Mouse (Mus musculus): Measurements from ENCODE around the gene Adamts16.
A peak's percentile ranks its signal among the peaks of the same experiment; 100 is the strongest.

The Adamts16 gene

GRCm38 (mm10) chr13:70714081-70714775 lies 127.4 kb downstream of the Adamts16 start:
- DNase-seq (ENCODE audit: low spot score in 2 of 2): peak; percentile 61 to 78

DNA sequence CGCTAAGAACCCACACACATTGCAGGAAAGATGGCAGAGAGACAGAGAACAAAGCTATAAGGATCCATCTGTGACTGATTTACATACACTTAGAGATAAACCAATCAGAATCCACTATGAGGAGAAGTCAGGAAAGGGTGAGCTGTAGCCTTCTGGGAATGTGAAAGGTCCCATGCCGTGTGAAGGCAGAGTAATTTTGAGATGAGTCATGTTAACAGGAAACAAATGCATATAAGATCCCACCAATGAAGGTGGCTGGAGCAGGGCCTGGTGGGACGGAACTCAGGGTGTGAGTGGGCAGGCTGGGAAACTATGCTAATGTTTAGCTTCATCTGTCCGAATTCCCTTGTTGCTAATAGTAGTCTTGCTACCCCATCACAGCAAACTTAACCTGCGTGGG lies 128.3 kb downstream of the Adamts16 start:
- no peak for DNase-seq (ENCODE audit: low spot score in 2 of 2)

GRCm38 (mm10) chr13:70707158-70707854 lies 134.3 kb downstream of the Adamts16 start:
- DNase-seq (ENCODE audit: low spot score in 2 of 2): no peak

DNA sequence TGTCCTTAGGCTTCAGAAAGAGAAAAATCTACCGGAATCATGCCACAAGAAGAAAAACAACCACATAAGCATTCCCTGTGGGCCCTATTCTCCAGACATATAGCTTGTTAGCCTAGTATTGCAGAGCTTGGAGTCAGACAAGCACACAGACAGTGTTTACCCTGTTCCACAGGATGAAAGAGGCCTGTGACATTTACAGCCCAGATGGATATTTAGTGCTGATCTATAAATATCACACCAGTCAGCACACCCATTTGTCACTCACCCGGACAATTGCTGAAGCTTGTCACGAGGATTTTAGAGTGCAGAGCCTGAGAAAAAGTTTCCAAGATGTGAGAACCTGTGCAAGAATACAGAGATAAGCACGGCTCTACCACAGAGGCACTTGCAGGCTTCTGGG lies 138.7 kb downstream of the Adamts16 start:
- DNase-seq (ENCODE audit: low spot score in 2 of 2): no peak

- DNase-seq (ENCODE audit: low spot score in 2 of 2): peak; percentile 40 to 67
Measured at GRCm38 (mm10) chr13:70698812-70699387, 142.7 kb downstream of the Adamts16 start.

DNA sequence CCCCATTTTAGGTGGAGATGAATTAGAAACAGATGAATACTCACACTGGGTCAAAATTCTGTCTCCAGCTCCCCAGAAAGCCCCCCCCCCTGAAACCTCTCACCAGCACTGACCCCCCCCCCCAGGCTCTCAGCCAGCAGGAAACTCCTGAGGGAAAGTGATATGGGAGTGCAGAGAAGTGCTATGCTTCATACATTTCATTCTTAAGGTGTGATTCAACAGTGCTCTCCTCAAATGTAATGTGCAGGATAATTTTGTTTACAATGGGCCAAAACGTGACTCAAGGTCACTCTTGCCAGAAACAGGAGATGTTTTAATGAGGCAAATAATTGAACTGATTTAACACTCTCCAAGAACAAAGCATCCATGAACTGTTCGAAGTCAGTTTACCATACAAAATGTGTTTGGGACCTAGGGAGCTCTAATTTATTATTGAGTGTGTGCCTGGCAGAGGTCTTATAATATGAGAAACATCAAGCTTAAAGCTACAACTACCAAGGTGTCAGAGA lies 152.1 kb downstream of the Adamts16 start:
- DNase-seq (ENCODE audit: low spot score in 2 of 2): no peak

DNA sequence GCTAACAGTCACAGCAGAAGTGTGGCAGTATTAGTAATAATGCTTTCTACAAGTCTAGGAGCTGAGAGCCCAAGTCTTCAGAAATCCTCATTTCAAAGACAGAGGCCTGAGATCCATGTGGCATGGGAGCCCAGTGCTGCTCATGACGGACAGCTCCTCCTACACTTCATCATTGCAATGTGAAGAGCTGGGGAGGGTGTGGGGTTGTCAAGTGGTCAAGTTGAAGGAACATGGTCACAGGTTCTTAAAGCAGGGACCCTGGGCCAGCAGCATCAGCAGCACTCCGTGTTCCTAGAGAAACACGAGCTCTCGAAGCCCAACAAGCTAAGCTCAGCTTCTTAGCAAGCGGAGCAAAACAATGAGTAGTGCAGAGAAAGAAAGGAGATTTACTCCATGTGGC lies 155.8 kb downstream of the Adamts16 start:
- DNase-seq (ENCODE audit: low spot score in 2 of 2): no peak

GRCm38 (mm10) chr13:70684976-70685609 lies 156.5 kb downstream of the Adamts16 start:
- no peak for DNase-seq (ENCODE audit: low spot score in 2 of 2)

GRCm38 (mm10) chr13:70681411-70682183 lies 160.0 kb downstream of the Adamts16 start:
- DNase-seq (ENCODE audit: low spot score in 2 of 2): no peak

DNA sequence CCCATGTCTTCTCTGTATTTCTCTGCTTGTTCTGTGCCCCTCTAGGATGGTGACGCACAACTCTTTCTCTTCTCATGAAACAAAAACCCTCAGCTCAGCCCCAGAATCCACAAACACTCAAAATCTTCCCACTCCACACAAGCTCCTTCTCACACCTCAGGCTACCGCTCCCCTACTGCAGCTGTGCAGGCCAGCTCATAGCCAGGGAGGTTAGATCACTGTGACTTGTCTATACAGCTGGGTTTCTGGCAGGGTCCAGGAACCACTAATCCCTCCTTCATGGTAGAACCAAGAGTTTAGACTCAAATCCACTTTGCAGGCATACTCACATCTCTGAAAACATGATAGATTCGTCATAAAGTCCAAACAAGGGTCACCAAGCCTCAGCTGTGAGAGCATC lies 161.3 kb downstream of the Adamts16 start:
- DNase-seq (ENCODE audit: low spot score in 2 of 2): no peak

Measured in right cerebral cortex, postnatal 10 days (tissue).